Mouse (Mus musculus) small intestine, adult 2 months (tissue): ENCODE data around the gene Mxi1.

Source experiments
- CTCF ChIP-seq: fragments of 200-500 bp; IDR thresholded peaks from 2 replicates; pipeline ENCODE4 v1.5.1; 2012; ENCODE audit warnings: low read depth, mild to moderate bottlenecking, control low read depth, inconsistent platforms, low read length, moderate library complexity, mixed read lengths; ENCODE audit not compliant: insufficient replicate concordance, insufficient read length; ENCODE audit errors: extremely low read depth
- POLR2A ChIP-seq: fragments of 200-500 bp; IDR thresholded peaks from 2 replicates; pipeline ENCODE4 v1.6.1; 2012; ENCODE audit warnings: low read depth, mild to moderate bottlenecking, control low read depth, inconsistent platforms, low read length, moderate library complexity

- no peak; the same call in 1 of the 2 replicates for TF ChIP-seq POLR2A
- TF ChIP-seq CTCF: no peak
Measured at GRCm38 (mm10) chr19:53313684-53314443, 3.5 kb downstream of the Mxi1 start.
